Mouse (Mus musculus) embryonic facial prominence, embryonic 15.5 days (tissue): ENCODE measurements around the gene Rad51b. TPM values are rescaled to one million over a fixed set of nuclear protein-coding genes. Genes with fewer than 3 reads are reported as not detected.

Experiments
- ATAC-seq: fragments of 200-750 bp; cut with Nextera tagmentation; 2 replicates; pipeline ENCODE4 v1.8.0; 2017; ENCODE audit warnings: low read depth, moderate TSS enrichment; ENCODE audit not compliant: insufficient number of reproducible peaks, low FRiP score, low TSS enrichment
- H3K27ac ChIP-seq: fragments of 300-500 bp; sonication (generic); replicated peaks from 2 replicates; pipeline ENCODE4 v1.5.1; 2015; ENCODE audit warnings: mild to moderate bottlenecking, inconsistent platforms
- H3K27me3 ChIP-seq: fragments of 300-500 bp; sonication (generic); 2 replicates; pipeline ENCODE4 v1.6.1; 2015; ENCODE audit warnings: inconsistent platforms
- H3K36me3 ChIP-seq: fragments of 300-500 bp; sonication (generic); 2 replicates; pipeline ENCODE4 v1.6.1; 2015; ENCODE audit warnings: mild to moderate bottlenecking, inconsistent platforms
- H3K4me1 ChIP-seq: fragments of 300-500 bp; sonication (generic); 2 replicates; pipeline ENCODE4 v1.6.1; 2015; ENCODE audit warnings: inconsistent platforms
- H3K4me2 ChIP-seq: fragments of 300-500 bp; sonication (generic); replicated peaks from 2 replicates; pipeline ENCODE4 v1.6.1; 2015; ENCODE audit warnings: mild to moderate bottlenecking, inconsistent platforms
- H3K4me3 ChIP-seq: fragments of 300-500 bp; sonication (generic); replicated peaks from 2 replicates; pipeline ENCODE4 v1.5.1; 2015; ENCODE audit warnings: mild to moderate bottlenecking, inconsistent platforms
- H3K9ac ChIP-seq: fragments of 300-500 bp; sonication (generic); 2 replicates; pipeline ENCODE4 v1.6.1; 2015; ENCODE audit warnings: inconsistent platforms
- H3K9me3 ChIP-seq: fragments of 300-500 bp; sonication (generic); replicated peaks from 2 replicates; pipeline ENCODE4 v1.6.1; 2016; ENCODE audit warnings: inconsistent platforms
- WGBS: fragments of 180-500 bp; shearing (Covaris S2); methylation state at CpG from one replicate; pipeline ENCODE4 v1.1.7; 2015; 5-methylcytosine and 5-hydroxymethylcytosine counted together
- polyA plus RNA-seq: library from polyadenylated mRNA; unstranded; fragments of >200 nt; fragmentation: Nextera tagmentation; extraction: Ambion mirVana; gene quantifications from 2 replicates; pipeline ENCODE4 v1.2.1, GENCODE M21; 2015

Gene Rad51b
- polyA plus RNA-seq, 1 experiment from 2014 or later, result 7.3 TPM

DNA sequence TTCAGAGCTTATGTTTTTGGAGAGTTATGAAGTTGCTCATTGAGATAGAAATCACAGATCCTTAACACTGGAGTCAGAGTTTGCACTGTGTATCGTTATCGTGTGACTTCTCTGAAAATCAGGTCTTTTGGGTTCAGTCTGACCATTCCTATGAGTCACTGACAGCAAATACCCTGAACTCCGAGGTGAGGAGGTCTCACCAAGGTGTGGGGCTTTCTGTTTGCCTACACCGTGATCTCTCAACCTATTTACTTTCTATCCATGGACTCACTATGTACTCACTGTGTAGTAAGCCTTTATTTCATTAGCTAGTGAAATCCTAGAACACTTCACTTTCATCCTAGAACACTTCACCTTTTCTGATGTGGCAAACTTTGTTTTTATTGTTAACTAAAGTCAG is 34.6 kb downstream of the Rad51b start:
- no peak for ATAC-seq
- WGBS, result 74% methylated on average over 4 of the region's 4 CpGs
- Histone ChIP-seq H3K9ac (no peak overlapping the region), H3K4me3 (no peak overlapping the region), H3K4me1 (no peaks in the 10 kb centered on the region), H3K4me2 (no peak overlapping the region), H3K27me3 (no peaks in the 10 kb centered on the region), H3K9me3 (no peaks in the 10 kb centered on the region), H3K36me3 (0 out of 2 replicates have a peak, but pooled peaks cover 3% of the 10 kb centered on the region), H3K27ac (no peak overlapping the region)

DNA sequence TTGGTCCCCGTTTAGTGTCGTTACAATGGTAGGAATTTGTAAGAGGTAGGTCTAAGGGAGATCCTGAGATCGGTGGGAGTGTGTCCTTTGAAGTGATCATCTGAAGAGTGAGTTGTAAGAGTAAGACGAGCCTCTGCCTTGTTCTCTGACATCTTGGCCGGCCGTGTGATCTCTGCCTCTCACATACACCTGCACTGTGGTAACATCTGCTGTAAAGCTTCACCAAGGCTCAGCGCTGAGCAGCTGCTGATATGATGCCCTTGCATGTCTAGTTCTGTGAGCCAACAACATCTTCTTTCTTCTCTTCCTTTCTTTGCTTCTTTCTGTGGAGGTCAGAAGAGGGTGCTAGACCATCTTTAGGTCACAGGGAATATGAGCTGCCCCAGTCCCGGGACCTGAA is 41.7 kb downstream of the Rad51b start:
- WGBS, result 82% methylated on average over 8 of the region's 8 CpGs
- ATAC-seq, result no peak
- Histone ChIP-seq H3K36me3 (0 out of 2 replicates have a peak, but pooled peaks cover 3% of the 10 kb centered on the region), H3K9me3 (no peaks in the 10 kb centered on the region), H3K4me2 (no peak overlapping the region), H3K27ac (no peak overlapping the region), H3K4me3 (no peak overlapping the region), H3K9ac (no peak overlapping the region), H3K4me1 (no peaks in the 10 kb centered on the region), H3K27me3 (no peaks in the 10 kb centered on the region)

DNA sequence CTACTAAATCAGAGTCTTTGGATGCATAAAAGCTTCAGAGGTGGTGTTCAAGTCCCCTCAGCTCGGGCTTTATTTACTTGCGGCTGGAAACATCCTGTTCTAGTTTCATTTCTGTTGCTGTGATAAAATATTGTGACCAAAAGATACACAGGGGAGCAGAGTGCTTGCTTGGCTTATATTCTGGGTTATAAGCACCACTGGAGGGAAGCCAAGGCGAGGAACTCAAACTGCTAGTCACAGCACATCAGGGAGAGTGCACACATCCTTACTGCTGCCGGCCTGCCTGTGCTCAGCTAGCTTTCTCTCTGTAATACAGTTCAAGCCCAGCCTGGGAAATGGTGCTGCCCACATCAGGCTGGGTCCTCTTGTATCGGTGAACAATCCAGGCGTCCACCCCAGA is 43.4 kb downstream of the Rad51b start:
- Histone ChIP-seq H3K9ac (no peak overlapping the region), H3K9me3 (no peaks in the 10 kb centered on the region), H3K4me1 (no peaks in the 10 kb centered on the region), H3K4me3 (no peak overlapping the region), H3K27me3 (no peaks in the 10 kb centered on the region), H3K27ac (no peak overlapping the region), H3K4me2 (no peak overlapping the region), H3K36me3 (no peaks in the 10 kb centered on the region)
- 79% methylated on average over 6 of the region's 6 CpGs for WGBS
- ATAC-seq, result no peak

DNA sequence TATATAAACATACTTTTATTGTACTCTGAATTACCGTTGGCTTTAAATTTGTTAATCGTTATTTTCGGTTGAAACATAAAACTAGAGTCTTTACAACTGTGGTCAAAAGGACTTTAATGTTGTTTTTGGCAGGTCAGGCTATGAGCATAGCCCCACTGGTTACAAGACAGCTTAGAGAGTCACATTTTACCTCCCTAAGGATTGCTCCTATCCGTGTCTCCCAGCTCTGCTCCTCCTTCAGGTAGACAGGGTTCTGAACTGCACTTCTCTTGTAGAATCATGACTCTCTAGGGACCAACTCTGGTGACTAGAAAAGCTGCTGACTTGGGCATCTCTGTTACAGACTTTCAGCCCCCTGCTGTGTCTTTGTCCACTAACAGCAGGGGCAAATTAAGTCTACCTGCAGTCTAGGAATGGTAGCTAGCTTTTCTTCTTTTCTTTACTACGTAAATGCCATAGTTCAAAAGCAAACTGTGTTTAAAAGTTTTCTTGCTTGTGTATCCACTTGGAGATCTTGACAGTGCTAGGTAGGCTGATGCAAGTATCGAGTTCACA is 44.3 kb downstream of the Rad51b start:
- Histone ChIP-seq H3K4me1 (peaks cover 5% of the 10 kb centered on the region), H3K4me2 (no peak overlapping the region), H3K9me3 (no peaks in the 10 kb centered on the region), H3K36me3 (no peaks in the 10 kb centered on the region), H3K9ac (no peak overlapping the region), H3K4me3 (no peak overlapping the region), H3K27ac (no peak overlapping the region), H3K27me3 (no peaks in the 10 kb centered on the region)
- 64% methylated on average over 6 of the region's 6 CpGs for WGBS
- no peak for ATAC-seq

DNA sequence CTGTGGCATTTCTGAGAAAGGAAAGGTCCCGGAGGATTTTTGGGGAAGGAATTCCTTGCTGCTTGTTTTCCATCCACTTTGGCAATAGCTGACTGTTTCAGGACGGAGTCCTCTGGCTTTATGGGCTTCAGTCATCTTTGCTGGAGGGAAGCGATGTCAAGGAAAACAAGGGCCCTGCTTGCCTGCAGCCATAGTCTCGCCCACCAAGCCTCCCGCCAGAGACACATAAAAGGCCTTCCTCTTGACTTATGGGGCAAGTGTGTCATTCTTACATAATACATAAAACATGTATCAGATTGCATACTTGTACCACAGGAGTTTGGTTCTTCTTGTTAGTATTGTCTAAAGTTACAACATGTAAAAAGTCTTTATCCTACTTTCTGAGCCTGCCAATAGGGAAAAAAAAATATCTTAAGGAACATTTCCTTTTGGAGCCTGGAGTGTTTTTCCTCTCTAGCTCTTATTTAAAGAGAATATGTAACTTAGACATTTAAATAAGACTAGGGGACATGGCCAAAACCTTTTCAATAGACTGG is 49.2 kb downstream of the Rad51b start:
- Histone ChIP-seq H3K4me2 (no peak overlapping the region), H3K27me3 (no peaks in the 10 kb centered on the region), H3K4me1 (peaks cover 24% of the 10 kb centered on the region), H3K9me3 (no peaks in the 10 kb centered on the region), H3K36me3 (no peaks in the 10 kb centered on the region), H3K27ac (peak overlapping the region; percentile 73), H3K4me3 (no peak overlapping the region), H3K9ac (no peak overlapping the region)
- no peak for ATAC-seq
- WGBS, result 33% methylated on average over 5 of the region's 5 CpGs

DNA sequence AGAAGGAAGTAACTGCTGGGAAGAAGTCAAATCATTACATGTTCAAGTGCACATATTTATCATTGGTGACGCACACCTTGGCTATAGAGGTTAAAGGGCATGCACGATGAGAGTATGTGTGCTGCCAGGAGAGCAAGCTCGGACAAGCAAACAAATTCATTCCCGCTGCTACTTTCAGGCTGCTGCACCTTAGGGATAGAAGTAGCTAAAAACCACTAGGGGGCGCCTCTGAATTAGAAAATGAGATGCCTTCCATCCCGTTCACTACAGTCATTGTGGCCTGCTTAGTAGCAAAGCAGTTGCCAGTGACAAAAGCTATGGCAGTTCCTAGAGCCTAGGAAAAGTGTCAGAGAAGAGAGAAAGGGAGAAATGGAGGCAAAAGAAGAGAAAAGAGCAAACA is 50.6 kb downstream of the Rad51b start:
- ATAC-seq, result peak; percentile 43; the same call in 1 of the 2 replicates
- no peak overlapping the region for H3K9ac ChIP-seq
- H3K4me3 ChIP-seq, result no peak overlapping the region
- no peak overlapping the region for H3K27ac ChIP-seq
- H3K36me3 ChIP-seq, result no peaks in the 10 kb centered on the region
- WGBS, result 5% methylated on average over 6 of the region's 6 CpGs
- no peaks in the 10 kb centered on the region for H3K9me3 ChIP-seq
- no peak overlapping the region for H3K4me2 ChIP-seq
- no peaks in the 10 kb centered on the region for H3K27me3 ChIP-seq
- H3K4me1 ChIP-seq, result peaks cover 24% of the 10 kb centered on the region

DNA sequence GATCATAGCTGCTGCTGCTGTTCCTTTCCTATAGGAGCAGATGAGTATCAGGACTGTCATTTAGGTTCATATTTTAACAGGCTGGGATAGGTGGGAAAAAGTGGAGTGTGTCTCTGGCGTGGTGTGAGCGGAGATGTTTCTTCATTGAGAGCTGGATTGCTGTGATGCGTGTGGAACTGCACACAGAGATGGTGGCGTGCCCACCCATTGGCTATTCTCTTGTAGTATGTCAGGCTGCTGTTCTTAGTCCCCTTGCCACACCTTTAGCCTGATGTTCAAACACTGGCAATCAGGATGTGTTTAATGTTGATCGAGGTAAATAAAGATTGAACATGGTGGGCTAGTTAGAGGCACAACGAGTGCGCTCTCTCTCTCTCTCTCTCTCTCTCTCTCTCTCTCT is 54.4 kb downstream of the Rad51b start:
- no peak for ATAC-seq
- Histone ChIP-seq H3K27ac (no peak overlapping the region), H3K4me2 (no peak overlapping the region), H3K9me3 (no peaks in the 10 kb centered on the region), H3K4me1 (peaks cover 38% of the 10 kb centered on the region), H3K36me3 (no peaks in the 10 kb centered on the region), H3K9ac (no peak overlapping the region), H3K27me3 (no peaks in the 10 kb centered on the region), H3K4me3 (no peak overlapping the region)
- 91% methylated on average over 7 of the region's 7 CpGs for WGBS

DNA sequence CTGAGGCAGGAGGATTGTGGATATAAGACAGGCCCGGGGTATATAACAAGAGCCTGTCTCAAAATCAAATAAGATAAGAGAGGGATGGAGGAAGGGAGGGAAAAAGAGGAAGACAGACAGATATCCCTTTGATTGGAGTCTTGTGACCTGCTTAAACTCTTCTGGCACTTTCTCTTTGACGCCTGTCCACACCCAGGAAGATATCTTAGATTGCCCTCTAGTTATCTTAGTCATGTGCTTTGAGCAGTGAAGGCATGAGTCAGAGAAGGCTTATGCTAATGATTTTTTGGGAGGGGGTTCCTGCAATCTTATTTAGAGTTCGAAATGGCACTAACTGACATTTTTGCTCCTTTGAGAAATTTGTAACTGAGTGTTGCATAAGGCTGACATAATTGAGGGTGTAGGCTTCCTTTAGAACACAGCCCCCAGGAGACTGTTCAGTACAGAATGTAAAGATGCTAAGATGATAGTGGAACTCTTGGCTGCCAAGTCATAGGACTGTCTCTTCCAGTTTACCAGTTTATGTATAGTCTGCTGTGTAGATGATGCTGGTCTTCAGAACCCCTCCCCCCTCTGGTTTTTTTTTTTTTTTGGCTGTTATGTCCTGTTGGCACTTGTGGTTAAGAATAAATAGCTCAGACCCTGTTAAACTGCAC is 55.1 kb downstream of the Rad51b start:
- Histone ChIP-seq H3K36me3 (no peaks in the 10 kb centered on the region), H3K9ac (no peak overlapping the region), H3K4me2 (no peak overlapping the region), H3K27me3 (no peaks in the 10 kb centered on the region), H3K9me3 (no peaks in the 10 kb centered on the region), H3K4me3 (no peak overlapping the region), H3K4me1 (peaks cover 35% of the 10 kb centered on the region), H3K27ac (0 out of 2 replicates have a peak overlapping the region, but pooled peaks have one; percentile 3)
- 60% methylated on average over 3 of the region's 3 CpGs for WGBS
- no peak for ATAC-seq

DNA sequence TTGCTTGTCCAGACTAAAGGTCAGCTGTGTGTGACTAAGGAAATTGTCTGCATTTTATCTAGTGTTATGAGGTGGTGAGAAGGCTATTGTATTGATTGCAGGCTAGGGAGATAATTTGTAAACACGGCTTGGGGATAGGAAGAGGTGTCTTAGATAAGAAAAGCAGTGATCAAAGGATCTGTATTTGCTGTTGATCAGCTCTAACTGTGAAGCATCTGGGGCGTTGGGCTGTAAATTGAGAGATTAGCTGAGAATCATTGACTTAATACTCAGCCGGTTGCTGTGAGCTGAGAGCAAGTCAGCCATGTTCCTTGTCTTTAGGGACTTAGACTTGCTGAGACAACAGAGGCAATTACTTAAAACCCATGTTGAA is 55.6 kb downstream of the Rad51b start:
- no peak for ATAC-seq
- H3K27me3 ChIP-seq, result no peaks in the 10 kb centered on the region
- H3K36me3 ChIP-seq, result no peaks in the 10 kb centered on the region
- whole genome bisulfite sequencing, result 38% methylated on average over 3 of the region's 3 CpGs
- H3K4me1 ChIP-seq, result peaks cover 30% of the 10 kb centered on the region
- no peak overlapping the region for H3K4me3 ChIP-seq
- no peak overlapping the region for H3K4me2 ChIP-seq
- no peak overlapping the region; the same call in 1 of the 2 replicates for H3K27ac ChIP-seq
- H3K9me3 ChIP-seq, result no peaks in the 10 kb centered on the region
- no peak overlapping the region for H3K9ac ChIP-seq

DNA sequence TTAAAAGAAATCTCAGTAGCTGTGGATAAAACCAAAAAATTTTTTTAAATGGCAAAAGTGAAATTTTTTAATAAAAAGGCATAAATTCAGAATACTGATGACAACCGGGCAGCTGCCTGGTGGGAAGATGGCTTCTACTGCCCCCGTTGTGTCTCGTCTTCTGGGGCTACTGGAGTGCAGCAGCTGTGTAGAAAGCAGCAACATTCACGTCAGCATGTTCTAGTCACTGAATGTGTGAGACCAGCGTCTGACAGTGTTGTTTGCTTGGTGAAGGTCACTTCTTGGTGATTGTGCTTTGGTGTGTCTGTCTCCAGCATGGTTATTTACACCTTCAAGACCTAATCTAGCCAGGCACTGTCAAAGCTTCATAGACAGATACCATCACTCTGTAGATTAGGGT is 56.3 kb downstream of the Rad51b start:
- ATAC-seq, result no peak
- WGBS, result 74% methylated on average over 5 of the region's 5 CpGs

DNA sequence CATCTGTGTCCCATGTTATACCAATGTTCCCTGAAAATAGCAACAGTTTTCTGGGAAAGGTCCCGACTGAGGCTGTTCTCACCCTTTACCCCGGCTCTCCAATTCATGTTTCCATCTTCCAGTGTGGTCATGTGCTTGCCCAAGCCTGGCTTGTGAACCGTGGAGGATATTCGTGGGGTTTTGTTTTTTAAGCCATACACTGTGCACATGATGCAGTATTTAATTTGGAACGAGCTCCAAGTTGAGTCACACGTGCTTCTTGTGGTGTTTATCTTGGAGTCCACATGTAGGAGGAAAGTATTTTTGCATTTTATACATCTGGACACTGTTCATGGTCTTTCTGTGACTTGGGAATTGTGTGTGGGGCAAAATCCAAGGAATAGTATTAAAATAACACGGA is 57.5 kb downstream of the Rad51b start:
- Histone ChIP-seq H3K27me3 (no peaks in the 10 kb centered on the region), H3K4me2 (no peak overlapping the region), H3K9me3 (no peaks in the 10 kb centered on the region), H3K4me1 (peaks cover 23% of the 10 kb centered on the region), H3K36me3 (no peaks in the 10 kb centered on the region), H3K27ac (peak overlapping the region; percentile 51; the same call in 1 of the 2 replicates), H3K4me3 (no peak overlapping the region), H3K9ac (no peak overlapping the region)
- peak; percentile 81 for ATAC-seq
- 51% methylated on average over 7 of the region's 7 CpGs for WGBS

More for the DNA sequence above, 56.3 kb downstream of the Rad51b start:
- no peak overlapping the region for H3K4me3 ChIP-seq
- no peaks in the 10 kb centered on the region for H3K9me3 ChIP-seq
- no peaks in the 10 kb centered on the region for H3K27me3 ChIP-seq
- H3K9ac ChIP-seq, result no peak overlapping the region
- peaks cover 23% of the 10 kb centered on the region for H3K4me1 ChIP-seq
- H3K4me2 ChIP-seq, result no peak overlapping the region
- no peaks in the 10 kb centered on the region for H3K36me3 ChIP-seq
- H3K27ac ChIP-seq, result no peak overlapping the region

DNA sequence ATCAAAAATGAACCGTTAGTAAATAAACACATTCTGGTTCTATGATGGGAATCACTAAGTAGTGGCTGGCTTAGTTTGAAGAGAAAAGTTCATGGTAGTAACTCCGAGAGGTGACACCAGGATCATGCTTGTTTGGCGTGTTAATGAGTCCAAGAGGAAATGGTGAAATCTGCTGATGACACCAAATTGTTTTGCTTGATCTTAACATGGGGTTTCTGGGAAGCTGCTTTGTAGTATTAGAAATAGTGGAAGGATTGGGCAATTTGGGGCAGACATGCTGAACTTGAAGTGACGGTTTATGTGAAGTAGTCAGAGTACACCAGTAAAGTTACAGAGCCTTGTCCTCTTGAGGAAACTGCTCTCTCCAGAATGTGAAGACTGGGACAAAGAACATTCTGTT is 59.1 kb downstream of the Rad51b start:
- Histone ChIP-seq H3K27ac (no peak overlapping the region), H3K4me3 (no peak overlapping the region), H3K9me3 (no peaks in the 10 kb centered on the region), H3K4me2 (no peak overlapping the region), H3K9ac (no peak overlapping the region), H3K4me1 (peaks cover 23% of the 10 kb centered on the region), H3K36me3 (no peaks in the 10 kb centered on the region), H3K27me3 (no peaks in the 10 kb centered on the region)
- WGBS, result 77% methylated on average over 4 of the region's 4 CpGs
- ATAC-seq, result no peak
